Mouse (Mus musculus) heart, postnatal 14 days (tissue): ENCODE data around the gene Anapc4. TPM values are rescaled to one million over a fixed set of nuclear protein-coding genes. Genes with fewer than 3 reads are reported as not detected.
A peak's percentile ranks its signal among the peaks of the same experiment; 100 is the strongest.

ENCODE experiments used
- DNase-seq, 2 experiments: peaks; one replicate each; pipeline ENCODE4 v3.0.0; 2021 to 2022
- intact Hi-C: fragments of 180-260 bp; cut with DNase I; formaldehyde crosslinking; loops from one replicate; pipeline ENCODE4 v1.15.1; 2025
- long read RNA-seq, 2 experiments: library from polyadenylated mRNA; stranded (forward); transcript quantifications; one replicate each; pipeline ENCODE4 v2.0.0; 2021
- total RNA-seq, 2 experiments: library from RNA; stranded (reverse); gene quantifications; 2 replicates each; pipeline ENCODE4 v1.2.3; 2021

Anapc4 gene
- total RNA-seq: 10 to 100 TPM; 39.1 to 43.4 TPM
- long read RNA-seq, experiment 1, transcript Anapc4-201 (28 exons, 3,854 nt): major isoform, 66 of 78 reads
- long read RNA-seq, experiment 1, partial matches to known transcripts: 1 of 78 reads
- long read RNA-seq, experiment 1, other reads (novel, unspliced or antisense): 11 of 78 reads
- long read RNA-seq, experiment 2, transcript Anapc4-201 (28 exons, 3,854 nt): major isoform, 62 of 67 reads
- long read RNA-seq, experiment 2, partial matches to known transcripts: 1 of 67 reads
- long read RNA-seq, experiment 2, other reads (novel, unspliced or antisense): 4 of 67 reads

GRCm38 (mm10) chr5:52833761-52834274 lies at the start of gene Anapc4:
Gene Anapc4, plus strand, starts transcription at chr5:52834012.
- intact Hi-C loops: loop anchor here (5.0 kb wide), 2 partner anchors 92 to 758 kb away; partner anchors contain the start of gene Pi4k2b
- peak; percentile 100 for DNase-seq

- no peak for DNase-seq
- intact Hi-C loops: no loop called here
Measured at GRCm38 (mm10) chr5:52786556-52787322, 47.1 kb upstream of the Anapc4 start.

- intact Hi-C loops: no loop called here
- no peak for DNase-seq
Measured at GRCm38 (mm10) chr5:52793230-52793629, 40.6 kb upstream of the Anapc4 start.

GRCm38 (mm10) chr5:52794109-52794508 lies 39.7 kb upstream of the Anapc4 start:
- intact Hi-C loops: no loop called here
- peak in 1 of 2 experiments; percentile 5 for DNase-seq

- intact Hi-C loops: no loop called here
- no peak for DNase-seq
Measured at GRCm38 (mm10) chr5:52799274-52799985, 34.4 kb upstream of the Anapc4 start.

- DNase-seq: no peak
- intact Hi-C loops: no loop called here
Measured at GRCm38 (mm10) chr5:52805801-52806200, 28.0 kb upstream of the Anapc4 start.

GRCm38 (mm10) chr5:52806349-52806748 lies 27.5 kb upstream of the Anapc4 start:
- intact Hi-C loops: no loop called here
- DNase-seq: no peak

GRCm38 (mm10) chr5:52807030-52807429 lies 26.8 kb upstream of the Anapc4 start:
- intact Hi-C loops: no loop called here
- no peak for DNase-seq

GRCm38 (mm10) chr5:52810446-52810845 lies 23.4 kb upstream of the Anapc4 start:
- no peak for DNase-seq
- intact Hi-C loops: no loop called here

GRCm38 (mm10) chr5:52811056-52811455 lies 22.8 kb upstream of the Anapc4 start:
- no peak for DNase-seq
- intact Hi-C loops: no loop called here

GRCm38 (mm10) chr5:52812456-52812855 lies 21.4 kb upstream of the Anapc4 start:
- no peak for DNase-seq
- intact Hi-C loops: no loop called here

- intact Hi-C loops: no loop called here
- DNase-seq: no peak
Measured at GRCm38 (mm10) chr5:52813312-52813711, 20.5 kb upstream of the Anapc4 start.

- no peak for DNase-seq
- intact Hi-C loops: no loop called here
Measured at GRCm38 (mm10) chr5:52818676-52819075, 15.1 kb upstream of the Anapc4 start.

GRCm38 (mm10) chr5:52821691-52822090 lies 12.1 kb upstream of the Anapc4 start:
- intact Hi-C loops: loop anchor here (5.0 to 10.0 kb wide), 3 partner anchors 154 to 707 kb away; partner anchors contain the start of gene Sepsecs
- peak; percentile 34 to 63 for DNase-seq

GRCm38 (mm10) chr5:52827923-52828322 lies 5.9 kb upstream of the Anapc4 start:
- intact Hi-C loops: loop anchor here (10.0 kb wide), 1 partner anchor 713 kb away; no protein-coding TSS in a partner anchor
- no peak for DNase-seq

GRCm38 (mm10) chr5:52833005-52833404 lies 807 bp upstream of the Anapc4 start:
- DNase-seq: peak in 1 of 2 experiments; percentile 13
- intact Hi-C loops: loop anchor here (5.0 kb wide), 2 partner anchors 91 to 759 kb away; partner anchors contain the start of gene Pi4k2b

GRCm38 (mm10) chr5:52834386-52834785 lies 574 bp downstream of the Anapc4 start:
- intact Hi-C loops: loop anchor here (5.0 kb wide), 2 partner anchors 92 to 758 kb away; partner anchors contain the start of gene Pi4k2b
- DNase-seq: no peak

GRCm38 (mm10) chr5:52844319-52844718 lies 10.5 kb downstream of the Anapc4 start:
- DNase-seq: no peak
- intact Hi-C loops: no loop called here

- intact Hi-C loops: no loop called here
- no peak for DNase-seq
Measured at GRCm38 (mm10) chr5:52855727-52856126, 21.9 kb downstream of the Anapc4 start.

GRCm38 (mm10) chr5:52864446-52864845 lies 30.6 kb downstream of the Anapc4 start:
- no peak for DNase-seq
- intact Hi-C loops: no loop called here

GRCm38 (mm10) chr5:52865825-52866224 lies 32.0 kb downstream of the Anapc4 start:
- DNase-seq: peak; percentile 74
- intact Hi-C loops: no loop called here
